Mouse (Mus musculus): ENCODE measurements around the gene Hspg2.

Gene Hspg2

GRCm38 (mm10) chr4:137502801-137503200, 34.2 kb downstream of the Hspg2 start:
- DNase-seq: no peak

- DNase-seq: no peak
Observed at GRCm38 (mm10) chr4:137503509-137503971, 35.0 kb downstream of the Hspg2 start.

- DNase-seq: no peak
Observed at GRCm38 (mm10) chr4:137506629-137507028, 38.1 kb downstream of the Hspg2 start.

- DNase-seq: no peak
Observed at GRCm38 (mm10) chr4:137509528-137509927, 41.0 kb downstream of the Hspg2 start.

GRCm38 (mm10) chr4:137510021-137510696, 41.6 kb downstream of the Hspg2 start:
- DNase-seq: no peak

- DNase-seq: no peak
Observed at GRCm38 (mm10) chr4:137512897-137513296, 44.3 kb downstream of the Hspg2 start.

- DNase-seq: no peak
Observed at GRCm38 (mm10) chr4:137517989-137518691, 49.6 kb downstream of the Hspg2 start.

GRCm38 (mm10) chr4:137518746-137519145, 50.2 kb downstream of the Hspg2 start:
- DNase-seq: no peak

GRCm38 (mm10) chr4:137520346-137520745, 51.8 kb downstream of the Hspg2 start:
- no peak for DNase-seq

- DNase-seq: peak in 1 of 2 experiments; percentile 46
Observed at GRCm38 (mm10) chr4:137521966-137522365, 53.4 kb downstream of the Hspg2 start.

GRCm38 (mm10) chr4:137525426-137525825, 56.9 kb downstream of the Hspg2 start:
- no peak for DNase-seq

GRCm38 (mm10) chr4:137527368-137527767, 58.8 kb downstream of the Hspg2 start:
- peak in 1 of 2 experiments; percentile 40 for DNase-seq

- DNase-seq: no peak
Observed at GRCm38 (mm10) chr4:137527872-137528271, 59.3 kb downstream of the Hspg2 start.

GRCm38 (mm10) chr4:137540356-137540755, 71.8 kb downstream of the Hspg2 start:
- no peak for DNase-seq

- no peak for DNase-seq
Observed at GRCm38 (mm10) chr4:137542968-137543367, 74.4 kb downstream of the Hspg2 start.

GRCm38 (mm10) chr4:137545568-137545967, 77.0 kb downstream of the Hspg2 start:
- no peak for DNase-seq

GRCm38 (mm10) chr4:137546003-137546525, 77.5 kb downstream of the Hspg2 start:
- peak; percentile 33 to 48 for DNase-seq

- no peak for DNase-seq
Observed at GRCm38 (mm10) chr4:137553466-137553865, 84.9 kb downstream of the Hspg2 start.

- no peak for DNase-seq
Observed at GRCm38 (mm10) chr4:137556673-137557210, 88.2 kb downstream of the Hspg2 start.

- DNase-seq: no peak
Observed at GRCm38 (mm10) chr4:137569873-137570272, 101.3 kb downstream of the Hspg2 start.

GRCm38 (mm10) chr4:137574469-137574868, 105.9 kb downstream of the Hspg2 start, which contains the start of gene Ldlrad2:
Gene Ldlrad2 (minus strand): TSS chr4:137574569.
- no peak for DNase-seq

GRCm38 (mm10) chr4:137577486-137577885, 108.9 kb downstream of the Hspg2 start:
- no peak for DNase-seq

GRCm38 (mm10) chr4:137578181-137578845, 109.7 kb downstream of the Hspg2 start:
- DNase-seq: peak; percentile 32 to 36

Measured in lung, adult 18-20 months (tissue).